Mouse (Mus musculus) ES-E14 (cell line): ENCODE measurements around the gene Arhgap32. TPM values are rescaled to one million over a fixed set of nuclear protein-coding genes. Genes with fewer than 3 reads are reported as not detected.

Experiments used
- DNase-seq: peaks from one replicate; pipeline ENCODE4 v3.0.0-alpha.2; 2013; ENCODE audit warnings: low read depth, low spot score
- H3K27ac ChIP-seq: 2 replicates; pipeline ENCODE4 v1.5.1; 2012; ENCODE audit warnings: low read depth, mild to moderate bottlenecking, low read length, moderate library complexity, mixed read lengths; ENCODE audit not compliant: poor library complexity, insufficient read depth, severe bottlenecking
- H3K36me3 ChIP-seq: 2 replicates; pipeline ENCODE4 v1.6.1; 2012; ENCODE audit warnings: mild to moderate bottlenecking, low read length, moderate library complexity, mixed read lengths; ENCODE audit not compliant: control insufficient read depth, poor library complexity, insufficient read depth, severe bottlenecking
- H3K4me1 ChIP-seq, 2 experiments: fragments of 150-350 bp in 1 of 2; sonication (generic) in 1 of 2; 2 replicates each; pipeline ENCODE4 v1.6.1; 2012; ENCODE audit warnings: low read length in 2 of 2, mild to moderate bottlenecking in 1 of 2, mixed read lengths in 1 of 2; ENCODE audit not compliant: control insufficient read depth in 2 of 2, insufficient read depth in 2 of 2, poor library complexity in 1 of 2
- H3K4me3 ChIP-seq, 2 experiments: fragments of 150-350 bp in 1 of 2; sonication (generic) in 1 of 2; 2 replicates each; pipeline ENCODE4 v1.5.1; 2012; ENCODE audit warnings: low read length in 2 of 2, low read depth in 1 of 2, mild to moderate bottlenecking in 1 of 2, mixed read lengths in 1 of 2; ENCODE audit not compliant: insufficient read depth in 1 of 2, poor library complexity in 1 of 2, severe bottlenecking in 1 of 2
- H3K9ac ChIP-seq: 2 replicates; pipeline ENCODE4 v1.6.1; 2012; ENCODE audit warnings: low read depth, mild to moderate bottlenecking, low read length, mixed read lengths; ENCODE audit not compliant: poor library complexity, insufficient read depth, severe bottlenecking
- H3K9me3 ChIP-seq: fragments of 150-350 bp; sonication (generic); 2 replicates; pipeline ENCODE4 v1.6.1; 2012; ENCODE audit warnings: low read depth, mild to moderate bottlenecking, low read length; ENCODE audit not compliant: control insufficient read depth, insufficient read depth
- CHD2 ChIP-seq: IDR thresholded peaks from 2 replicates; pipeline ENCODE4 v1.6.1; 2014; ENCODE audit warnings: mild to moderate bottlenecking, low read depth, low read length, inconsistent platforms
- HCFC1 ChIP-seq: IDR thresholded peaks from 2 replicates; pipeline ENCODE4 v1.6.1; 2012; ENCODE audit warnings: low read length, inconsistent platforms, borderline replicate concordance; ENCODE audit not compliant: insufficient read depth
- MAFK ChIP-seq: IDR thresholded peaks from 2 replicates; pipeline ENCODE4 v1.6.1; 2014; ENCODE audit warnings: mild to moderate bottlenecking, low read depth, low read length, inconsistent platforms; ENCODE audit not compliant: insufficient read depth
- ZC3H11A ChIP-seq: IDR thresholded peaks from 2 replicates; pipeline ENCODE4 v1.6.1; 2012; ENCODE audit warnings: low read depth, mild to moderate bottlenecking, inconsistent platforms, low read length, borderline replicate concordance
- ZNF384 ChIP-seq: IDR thresholded peaks from 2 replicates; pipeline ENCODE4 v1.6.1; 2012; ENCODE audit warnings: low read depth, low read length, inconsistent platforms
- in situ Hi-C, 2 experiments: fragments of 600-800 bp; cut with MboI; formaldehyde crosslinking; loops; one replicate each; pipeline ENCODE4 v1.15.1; 2025; ENCODE audit warnings: low sequenced_read_pairs in 2 of 2, inconsistent platforms in 1 of 2; ENCODE audit not compliant: unreplicated experiment in 2 of 2
- total RNA-seq: library from RNA; depleted of rRNA; stranded (reverse); fragments of 300-350 nt; gene quantifications from 2 replicates; pipeline ENCODE4 v1.2.3, GENCODE M21; 2012

Gene Arhgap32
- total RNA-seq, 1 experiment = 13.9 TPM

GRCm38 (mm10) chr9:32241637-32242199 is 125.8 kb downstream of the Arhgap32 start:
- TF ChIP-seq MAFK = no peak
- no peak for TF ChIP-seq ZNF384
- Histone ChIP-seq H3K9ac (no peak overlapping the region), H3K4me3 (no peak overlapping the region), H3K9me3 (no peaks in the 10 kb centered on the region), H3K36me3 (peaks cover 5% of the 10 kb centered on the region; the same call in 1 of the 2 replicates), H3K27ac (no peak overlapping the region), H3K4me1 (peaks cover 0 to 3% of the 10 kb centered on the region in 2 experiments; a peak in 1 of 4 replicates)
- in situ Hi-C loops = no loop called here
- DNase-seq = no peak

GRCm38 (mm10) chr9:32242921-32243617 is 127.1 kb downstream of the Arhgap32 start:
- Histone ChIP-seq H3K36me3 (peaks cover 5% of the 10 kb centered on the region; the same call in 1 of the 2 replicates), H3K9me3 (no peaks in the 10 kb centered on the region), H3K4me3 (no peak overlapping the region), H3K4me1 (no peaks in the 10 kb centered on the region), H3K9ac (no peak overlapping the region), H3K27ac (no peak overlapping the region)
- TF ChIP-seq MAFK (no peak), ZNF384 (no peak), HCFC1 (no peak), ZC3H11A (no peak), CHD2 (no peak)
- DNase-seq = no peak
- in situ Hi-C loops = no loop called here

- Histone ChIP-seq H3K4me3 (no peak overlapping the region), H3K36me3 (peaks cover 10% of the 10 kb centered on the region), H3K9me3 (no peaks in the 10 kb centered on the region), H3K4me1 (no peaks in the 10 kb centered on the region), H3K9ac (no peak overlapping the region), H3K27ac (no peak overlapping the region)
- TF ChIP-seq ZC3H11A (no peak), MAFK (no peak), HCFC1 (no peak), CHD2 (no peak), ZNF384 (no peak)
- in situ Hi-C loops = no loop called here
- no peak for DNase-seq
Observed at GRCm38 (mm10) chr9:32245237-32245636, 129.3 kb downstream of the Arhgap32 start.

- H3K9ac ChIP-seq = no peak overlapping the region
- H3K27ac ChIP-seq = no peak overlapping the region
- H3K9me3 ChIP-seq = no peaks in the 10 kb centered on the region
- no peak for DNase-seq
- in situ Hi-C loops = no loop called here
- no peak overlapping the region for H3K4me3 ChIP-seq
- TF ChIP-seq ZC3H11A (no peak), HCFC1 (no peak), ZNF384 (no peak), CHD2 (no peak), MAFK (no peak)
- no peaks in the 10 kb centered on the region for H3K4me1 ChIP-seq
- peaks cover 15% of the 10 kb centered on the region for H3K36me3 ChIP-seq
Observed at GRCm38 (mm10) chr9:32246123-32246716, 130.3 kb downstream of the Arhgap32 start.
